Mouse (Mus musculus): ENCODE data around the gene Retsat.
A peak's percentile ranks its signal among the peaks of the same experiment; 100 is the strongest.

Retsat gene

DNA sequence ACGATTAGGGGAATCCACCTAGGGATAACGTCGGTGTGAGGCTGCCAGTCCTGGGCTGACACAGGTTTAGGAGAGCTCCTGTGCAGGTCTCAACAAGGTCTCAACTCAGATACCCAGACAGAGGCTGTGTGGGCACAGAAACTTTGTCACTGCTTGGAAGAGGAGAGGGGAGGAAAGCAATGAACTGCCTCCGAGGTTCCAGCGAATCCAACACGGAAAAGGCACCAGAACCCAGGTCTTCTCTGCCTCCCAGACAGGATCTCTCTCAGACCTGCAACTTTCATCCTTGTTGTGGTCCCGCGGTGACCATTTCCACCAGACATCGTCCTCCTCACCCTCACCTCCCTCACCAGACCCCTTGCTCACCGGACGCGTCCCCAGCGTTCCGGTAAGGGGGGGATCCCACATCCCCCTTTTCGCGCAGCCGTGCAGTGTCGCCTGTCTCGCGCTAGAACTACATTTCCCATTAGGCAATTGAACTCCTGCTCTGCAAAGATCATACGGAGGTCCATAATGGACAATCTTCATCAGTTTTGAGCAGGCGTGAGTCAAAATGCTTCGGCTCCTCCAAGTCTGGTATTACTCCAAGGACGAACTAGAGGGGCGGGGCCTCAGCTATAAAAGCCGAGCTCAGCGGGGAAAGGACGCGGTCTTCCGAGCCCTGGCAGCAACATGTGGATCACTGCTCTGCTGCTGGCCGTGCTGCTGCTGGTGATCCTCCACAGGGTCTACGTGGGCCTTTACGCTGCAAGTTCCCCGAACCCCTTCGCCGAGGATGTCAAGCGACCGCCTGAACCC is at the start of gene Retsat, which contains the start of gene Elmod3:
TSS of gene Retsat (plus strand) at position 520 of the 798 bp plus-strand sequence.
TSS of gene Elmod3 (minus strand) at position 458 of the 798 bp plus-strand sequence.
- peak; percentile 93 for DNase-seq (ENCODE audit: low read depth, low spot score)

- no peak for DNase-seq (ENCODE audit: low read depth, low spot score)
Observed at GRCm38 (mm10) chr6:72549041-72549580, 49.2 kb upstream of the Retsat start.

- no peak for DNase-seq (ENCODE audit: low read depth, low spot score)
Observed at GRCm38 (mm10) chr6:72550025-72550424, 48.2 kb upstream of the Retsat start.

DNA sequence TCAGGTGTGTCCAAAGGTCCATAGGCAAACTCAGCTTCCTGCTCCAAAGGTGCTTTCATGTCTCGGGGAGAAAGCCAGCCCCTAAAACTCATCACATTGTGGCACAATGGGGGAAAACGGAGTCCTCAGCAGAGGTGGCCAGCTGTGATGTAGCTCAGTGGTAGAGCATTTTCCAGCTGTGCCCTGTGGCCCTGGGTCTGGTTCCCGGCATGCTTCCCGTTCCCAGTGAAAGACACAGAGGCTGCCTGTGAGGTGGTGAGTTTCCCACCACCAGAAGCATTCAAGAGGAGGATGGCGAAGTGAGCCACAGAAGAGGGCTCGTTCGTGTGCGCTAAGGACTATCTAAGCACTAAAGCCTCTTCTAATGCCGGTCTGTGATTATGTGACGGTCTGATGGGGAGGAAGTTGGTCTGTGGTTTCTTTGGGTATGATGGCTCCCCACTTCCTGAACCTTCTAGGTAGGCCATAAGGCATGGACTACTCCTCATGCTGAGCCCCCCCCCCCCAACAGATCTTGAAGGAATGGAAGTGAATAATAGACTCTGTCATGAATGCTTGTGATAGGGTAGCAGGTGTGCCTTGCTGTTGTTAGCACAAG is 47.7 kb upstream of the Retsat start:
- DNase-seq (ENCODE audit: low read depth, low spot score): no peak

DNA sequence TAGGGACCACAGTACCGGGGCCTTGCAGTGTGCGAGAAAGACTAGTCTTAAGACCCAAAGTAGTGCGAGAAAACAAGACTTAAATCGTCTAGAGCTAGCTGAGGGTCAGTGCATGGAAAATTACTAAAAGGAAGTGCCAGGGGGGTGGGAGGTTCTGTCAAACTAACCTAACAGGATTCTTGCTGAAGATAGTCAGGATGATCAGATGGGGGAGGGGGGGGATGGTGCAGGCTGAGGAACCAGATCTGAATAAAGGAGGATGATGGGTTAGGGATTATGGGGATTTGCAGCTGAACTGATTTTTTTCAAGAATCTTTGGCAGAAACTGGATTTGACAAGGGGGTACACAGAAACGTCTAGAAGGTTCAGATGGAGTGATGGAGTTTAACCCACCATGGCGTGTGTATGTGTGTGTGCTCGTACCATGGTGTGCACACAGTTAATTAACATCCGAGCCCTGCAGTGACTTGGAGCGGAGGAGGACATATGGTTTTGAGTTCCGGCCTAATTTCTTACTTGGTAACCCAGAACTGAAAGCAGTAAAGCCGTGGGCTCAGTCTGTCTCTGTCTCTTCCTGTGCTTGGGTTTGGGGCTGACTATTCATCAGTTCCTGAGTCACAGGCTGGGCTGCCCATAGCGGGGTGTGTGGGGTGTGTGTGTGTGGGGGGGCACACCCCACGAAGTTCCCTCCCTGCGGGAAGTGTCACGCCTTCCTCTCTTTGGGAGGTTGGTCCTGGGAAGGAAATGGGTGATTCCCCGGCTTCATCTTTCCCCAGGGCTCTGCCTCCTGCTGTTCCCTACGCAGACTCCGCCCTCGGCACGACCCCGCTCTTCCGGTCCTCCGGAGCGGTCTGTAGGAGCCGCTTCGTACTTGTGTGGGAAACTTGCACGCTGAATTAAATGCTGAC is 45.9 kb upstream of the Retsat start:
- DNase-seq (ENCODE audit: low read depth, low spot score): no peak

DNA sequence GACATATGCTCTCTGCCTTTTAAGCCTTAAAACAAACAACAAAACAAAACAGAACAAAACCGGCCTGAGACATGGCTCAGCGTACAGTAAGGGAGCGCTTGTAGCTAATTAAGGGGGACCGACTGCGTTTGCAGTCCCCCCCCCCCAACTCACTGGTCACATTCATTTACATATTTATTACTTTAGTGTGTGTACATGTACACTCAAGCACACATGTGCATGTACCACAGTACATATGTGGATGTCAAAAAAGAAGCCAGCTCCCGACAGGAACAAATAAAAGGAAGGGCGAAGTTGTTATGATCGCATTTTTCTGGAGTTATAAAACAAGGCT is 45.2 kb upstream of the Retsat start:
- DNase-seq (ENCODE audit: low read depth, low spot score): no peak

DNA sequence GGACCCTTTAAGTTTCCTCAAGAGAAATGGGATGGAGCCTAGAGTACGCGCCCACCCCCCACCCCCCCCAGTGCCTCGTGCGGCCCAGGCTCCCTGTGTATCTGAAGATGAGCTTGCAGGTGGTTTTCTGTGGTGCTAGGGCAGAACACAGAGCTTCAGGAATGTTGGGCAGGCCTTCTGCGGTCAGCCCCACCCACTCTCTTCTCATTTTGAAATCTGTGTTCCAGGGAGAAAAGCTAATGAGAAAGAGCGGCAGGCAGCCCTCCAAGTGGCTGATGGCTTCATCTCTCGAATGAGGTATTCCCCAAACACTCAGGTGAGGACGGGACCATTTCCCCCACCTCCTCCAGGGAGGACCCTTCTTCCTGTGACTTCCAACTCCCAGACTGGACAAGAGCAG is 37.5 kb upstream of the Retsat start:
- DNase-seq (ENCODE audit: low read depth, low spot score): no peak

DNA sequence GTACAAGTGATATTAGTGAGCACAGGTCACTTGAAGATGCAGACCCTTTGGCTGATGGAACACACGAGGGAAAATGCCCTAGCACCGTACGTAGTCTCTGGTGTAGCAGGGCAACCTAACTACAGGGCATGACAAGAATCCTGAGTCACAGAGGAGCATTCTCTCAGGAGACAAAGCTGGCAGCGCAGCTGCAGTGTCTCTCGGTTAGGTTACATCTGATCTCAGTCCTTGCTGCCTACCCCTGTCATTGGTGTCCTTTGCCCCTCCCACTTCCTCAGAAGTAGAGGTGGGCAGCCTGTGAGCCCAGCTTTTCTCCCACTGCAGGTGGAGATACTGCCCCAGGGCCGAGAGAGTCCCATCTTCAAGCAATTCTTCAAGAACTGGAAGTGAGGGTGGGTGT is 35.8 kb upstream of the Retsat start:
- no peak for DNase-seq (ENCODE audit: low read depth, low spot score)

GRCm38 (mm10) chr6:72562894-72563293 is 35.4 kb upstream of the Retsat start:
- no peak for DNase-seq (ENCODE audit: low read depth, low spot score)

- DNase-seq (ENCODE audit: low read depth, low spot score): no peak
Observed at GRCm38 (mm10) chr6:72565506-72565905, 32.8 kb upstream of the Retsat start.

GRCm38 (mm10) chr6:72566044-72566443 is 32.2 kb upstream of the Retsat start:
- peak; percentile 67 for DNase-seq (ENCODE audit: low read depth, low spot score)

- DNase-seq (ENCODE audit: low read depth, low spot score): no peak
Observed at GRCm38 (mm10) chr6:72567508-72567907, 30.8 kb upstream of the Retsat start.

DNA sequence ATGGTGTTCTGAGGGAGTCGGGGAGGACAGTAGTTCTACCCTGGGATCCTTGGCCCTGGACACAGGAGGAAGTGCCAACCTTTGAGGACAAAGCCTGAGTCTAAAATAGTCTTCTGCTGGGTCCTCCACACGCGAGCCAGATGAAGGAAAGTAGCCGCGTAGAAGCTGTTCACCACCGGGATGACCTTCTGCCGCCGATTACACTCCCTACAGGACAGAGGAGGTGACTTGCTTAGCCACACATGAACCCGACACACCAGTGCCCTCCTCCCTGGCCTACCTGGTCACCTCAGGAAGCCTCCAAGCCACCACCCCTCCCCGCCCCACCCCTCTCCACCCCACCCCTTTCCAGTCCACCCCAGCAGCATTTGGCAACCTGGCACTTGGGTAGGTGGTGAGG is 29.5 kb upstream of the Retsat start:
- DNase-seq (ENCODE audit: low read depth, low spot score): no peak

DNA sequence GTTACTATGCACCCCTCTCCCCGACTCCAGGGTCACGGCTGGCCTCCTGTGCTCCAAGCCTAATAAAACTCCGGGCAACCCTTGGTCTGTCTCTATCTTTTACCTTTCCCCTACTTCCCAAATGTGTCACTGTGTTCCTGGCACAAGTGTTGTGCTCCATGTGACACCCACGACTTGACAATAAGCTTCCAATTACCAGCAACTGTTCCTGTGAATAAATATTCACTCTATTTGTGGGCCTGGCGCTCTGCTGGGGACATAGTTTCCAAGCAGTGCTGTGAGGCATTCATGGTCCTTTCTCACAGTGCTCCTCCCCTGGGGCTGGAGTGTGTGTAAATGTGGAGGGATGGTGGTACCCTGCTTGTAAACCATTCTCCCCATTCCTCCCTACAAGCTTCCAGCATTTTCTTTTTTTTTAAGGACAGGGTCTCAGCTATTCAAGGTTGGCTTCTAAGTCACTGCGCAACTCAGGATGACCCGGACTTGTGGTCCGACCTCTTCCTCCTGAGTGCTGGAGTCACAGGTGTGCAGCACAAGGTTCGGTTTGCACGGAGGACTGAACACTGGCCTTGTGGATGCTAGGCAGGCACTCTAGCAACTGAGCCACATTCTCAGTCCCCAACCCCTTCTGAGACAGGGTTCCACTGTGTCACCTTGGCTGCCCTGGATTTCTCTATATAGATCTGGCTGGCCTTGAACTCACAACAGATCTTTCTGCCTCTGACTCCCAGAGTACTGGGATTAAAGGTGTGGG is 27.5 kb upstream of the Retsat start:
- no peak for DNase-seq (ENCODE audit: low read depth, low spot score)

GRCm38 (mm10) chr6:72571826-72572225 is 26.4 kb upstream of the Retsat start:
- DNase-seq (ENCODE audit: low read depth, low spot score): no peak

- no peak for DNase-seq (ENCODE audit: low read depth, low spot score)
Observed at GRCm38 (mm10) chr6:72576041-72576440, 22.2 kb upstream of the Retsat start.

GRCm38 (mm10) chr6:72581625-72582382 is 16.5 kb upstream of the Retsat start:
- DNase-seq (ENCODE audit: low read depth, low spot score): no peak

- no peak for DNase-seq (ENCODE audit: low read depth, low spot score)
Observed at GRCm38 (mm10) chr6:72583211-72583839, 14.9 kb upstream of the Retsat start.

GRCm38 (mm10) chr6:72584154-72584553 is 14.1 kb upstream of the Retsat start:
- no peak for DNase-seq (ENCODE audit: low read depth, low spot score)

DNA sequence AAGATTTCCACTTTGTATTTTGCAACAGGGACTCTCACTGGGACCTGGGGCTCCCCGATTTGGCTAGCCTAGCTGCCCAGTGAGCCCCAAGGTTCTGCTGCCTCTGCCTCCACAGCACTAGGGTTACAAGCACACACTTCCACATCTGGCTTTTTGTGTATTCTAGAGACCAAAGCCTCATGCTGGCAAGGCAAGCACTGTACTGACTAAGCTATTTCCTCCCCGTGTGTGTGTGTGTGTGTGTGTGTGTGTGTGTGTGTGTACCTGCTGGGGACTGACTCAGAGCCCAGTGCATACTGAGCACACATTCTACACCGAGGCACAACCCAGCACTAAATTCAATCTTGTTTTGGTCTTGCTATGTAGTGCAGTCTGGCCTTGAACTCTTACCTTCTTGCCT is 11.6 kb upstream of the Retsat start:
- no peak for DNase-seq (ENCODE audit: low read depth, low spot score)
